Mouse (Mus musculus): Measurements from ENCODE around the gene Ank2.

GRCm38 (mm10) chr3:127131048-127131447 lies 368.1 kb downstream of the Ank2 start:
- no peak for TF ChIP-seq POLR2A (IDR thresholded peaks at IDR 0.05; ENCODE audit: control insufficient read depth, low read depth, low read length)
- TF ChIP-seq CTCF (IDR thresholded peaks at IDR 0.05; ENCODE audit: control insufficient read depth, insufficient read depth, insufficient replicate concordance, low read depth, low read length): no peak
